Mouse (Mus musculus) stomach, embryonic 15.5 days (tissue): ENCODE measurements around the gene Fam180a. TPM values are rescaled to one million over a fixed set of nuclear protein-coding genes. Genes with fewer than 3 reads are reported as not detected.

Experiments
- ATAC-seq: fragments of 200-750 bp; cut with Nextera tagmentation; 2 replicates; pipeline ENCODE4 v1.8.0; 2017; ENCODE audit warnings: low read depth, moderate number of reproducible peaks, moderate TSS enrichment; ENCODE audit not compliant: insufficient read depth, low FRiP score
- H3K27ac ChIP-seq: fragments of 300-500 bp; sonication (generic); 2 replicates; pipeline ENCODE4 v1.5.1; 2015; ENCODE audit warnings: mild to moderate bottlenecking, inconsistent platforms
- H3K27me3 ChIP-seq: fragments of 300-500 bp; sonication (generic); replicated peaks from 2 replicates; pipeline ENCODE4 v1.6.1; 2015; ENCODE audit warnings: inconsistent platforms
- H3K36me3 ChIP-seq: fragments of 300-500 bp; sonication (generic); 2 replicates; pipeline ENCODE4 v1.6.1; 2015; ENCODE audit warnings: inconsistent platforms
- H3K4me1 ChIP-seq: fragments of 300-500 bp; sonication (generic); 2 replicates; pipeline ENCODE4 v1.6.1; 2015; ENCODE audit warnings: inconsistent platforms
- H3K4me2 ChIP-seq: fragments of 300-500 bp; sonication (generic); 2 replicates; pipeline ENCODE4 v1.6.1; 2015; ENCODE audit warnings: mild to moderate bottlenecking, inconsistent platforms
- H3K4me3 ChIP-seq: fragments of 300-500 bp; sonication (generic); replicated peaks from 2 replicates; pipeline ENCODE4 v1.5.1; 2015; ENCODE audit warnings: inconsistent platforms
- H3K9ac ChIP-seq: fragments of 300-500 bp; sonication (generic); 2 replicates; pipeline ENCODE4 v1.6.1; 2015; ENCODE audit warnings: inconsistent platforms
- H3K9me3 ChIP-seq: fragments of 300-500 bp; sonication (generic); 2 replicates; pipeline ENCODE4 v1.6.1; 2016; ENCODE audit warnings: inconsistent platforms
- WGBS: fragments of 180-500 bp; shearing (Covaris S2); methylation state at CpG from one replicate; pipeline ENCODE4 v1.1.7; 2015; 5-methylcytosine and 5-hydroxymethylcytosine counted together
- polyA plus RNA-seq: library from polyadenylated mRNA; unstranded; fragments of >200 nt; fragmentation: Nextera tagmentation; extraction: Ambion mirVana; gene quantifications from 2 replicates; pipeline ENCODE4 v1.2.1, GENCODE M21; 2015

Gene Fam180a
- polyA plus RNA-seq, 1 experiment from 2014 or later: 2.4 TPM

GRCm38 (mm10) chr6:35308037-35308436, 17.9 kb downstream of the Fam180a start, which contains the start of gene Slc13a4:
Slc13a4 (minus strand) TSS chr6:35308131.
- H3K4me1 ChIP-seq: no peaks in the 10 kb centered on the region
- no peak for ATAC-seq
- H3K9ac ChIP-seq: no peak within 1 kb of the TSS
- WGBS: 43% methylated on average over 7 of the region's 7 CpGs
- H3K36me3 ChIP-seq: no peaks in the 10 kb centered on the region
- no peaks in the 10 kb centered on the region for H3K27me3 ChIP-seq
- no peak within 1 kb of the TSS for H3K4me2 ChIP-seq
- no peaks in the 10 kb centered on the region for H3K9me3 ChIP-seq
- no peak within 1 kb of the TSS for H3K4me3 ChIP-seq
- no peak within 1 kb of the TSS for H3K27ac ChIP-seq

DNA sequence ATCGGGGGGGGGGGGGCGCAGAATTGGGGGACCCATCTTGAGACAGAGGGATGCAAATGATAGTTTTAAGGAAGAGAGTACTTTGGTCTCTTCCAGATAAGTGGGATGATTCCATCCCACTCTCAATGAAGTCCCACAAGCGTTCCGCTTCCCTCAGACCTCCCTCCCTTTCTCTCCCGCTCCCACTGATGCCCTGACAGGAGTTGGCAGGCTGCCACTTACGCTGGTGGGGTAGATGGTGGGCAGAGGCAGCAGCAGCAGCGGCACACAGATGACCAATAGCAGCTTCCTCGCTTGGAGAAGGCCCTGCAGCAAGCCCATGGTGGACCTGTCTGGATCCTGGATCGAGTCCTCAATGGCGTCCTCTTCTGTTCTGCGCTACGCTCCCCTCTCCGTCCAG, 18.8 kb downstream of the Fam180a start:
- Histone ChIP-seq H3K4me3 (no peak overlapping the region), H3K36me3 (no peaks in the 10 kb centered on the region), H3K27ac (no peak overlapping the region), H3K4me1 (no peaks in the 10 kb centered on the region), H3K27me3 (no peaks in the 10 kb centered on the region), H3K9me3 (no peaks in the 10 kb centered on the region), H3K4me2 (no peak overlapping the region), H3K9ac (no peak overlapping the region)
- WGBS: 76% methylated on average over 13 of the region's 13 CpGs
- no peak for ATAC-seq

GRCm38 (mm10) chr6:35303355-35303900, 22.5 kb downstream of the Fam180a start:
- Histone ChIP-seq H3K27me3 (no peaks in the 10 kb centered on the region), H3K4me3 (no peak overlapping the region), H3K9me3 (no peaks in the 10 kb centered on the region), H3K9ac (no peak overlapping the region), H3K27ac (no peak overlapping the region), H3K4me1 (no peaks in the 10 kb centered on the region), H3K36me3 (no peaks in the 10 kb centered on the region), H3K4me2 (no peak overlapping the region)
- 55% methylated on average over 11 of the region's 11 CpGs for WGBS
- ATAC-seq: peak; percentile 69; the same call in 1 of the 2 replicates

GRCm38 (mm10) chr6:35302581-35302980, 23.4 kb downstream of the Fam180a start:
- no peaks in the 10 kb centered on the region for H3K27me3 ChIP-seq
- 91% methylated on average over 7 of the region's 7 CpGs for WGBS

GRCm38 (mm10) chr6:35298323-35298722, 27.6 kb downstream of the Fam180a start:
- Histone ChIP-seq H3K4me2 (no peak overlapping the region), H3K9ac (no peak overlapping the region), H3K4me3 (no peak overlapping the region), H3K27ac (no peak overlapping the region), H3K4me1 (peaks cover 4% of the 10 kb centered on the region; the same call in 1 of the 2 replicates), H3K27me3 (no peaks in the 10 kb centered on the region), H3K9me3 (no peaks in the 10 kb centered on the region), H3K36me3 (no peaks in the 10 kb centered on the region)
- no peak for ATAC-seq
- WGBS: 71% methylated on average over 6 of the region's 6 CpGs

More at GRCm38 (mm10) chr6:35302581-35302980, 23.4 kb downstream of the Fam180a start:
- H3K9ac ChIP-seq: no peak overlapping the region
- H3K27ac ChIP-seq: no peak overlapping the region
- no peaks in the 10 kb centered on the region for H3K9me3 ChIP-seq
- no peaks in the 10 kb centered on the region for H3K36me3 ChIP-seq
- no peaks in the 10 kb centered on the region for H3K4me1 ChIP-seq
- no peak overlapping the region for H3K4me3 ChIP-seq
- no peak for ATAC-seq
- H3K4me2 ChIP-seq: no peak overlapping the region

GRCm38 (mm10) chr6:35297516-35298227, 28.3 kb downstream of the Fam180a start:
- Histone ChIP-seq H3K4me3 (no peak overlapping the region), H3K27me3 (no peaks in the 10 kb centered on the region), H3K9ac (no peak overlapping the region), H3K27ac (no peak overlapping the region), H3K36me3 (no peaks in the 10 kb centered on the region), H3K4me1 (peaks cover 4% of the 10 kb centered on the region; the same call in 1 of the 2 replicates), H3K4me2 (no peak overlapping the region), H3K9me3 (no peaks in the 10 kb centered on the region)
- 90% methylated on average over 7 of the region's 7 CpGs for WGBS
- no peak for ATAC-seq

- Histone ChIP-seq H3K4me2 (no peak overlapping the region), H3K27ac (no peak overlapping the region), H3K4me1 (peaks cover 4% of the 10 kb centered on the region; the same call in 1 of the 2 replicates), H3K27me3 (no peaks in the 10 kb centered on the region), H3K4me3 (no peak overlapping the region), H3K36me3 (no peaks in the 10 kb centered on the region), H3K9me3 (no peaks in the 10 kb centered on the region), H3K9ac (no peak overlapping the region)
- ATAC-seq: no peak
- 41% methylated on average over 2 of the region's 2 CpGs for WGBS
Measured at GRCm38 (mm10) chr6:35297001-35297400, 28.9 kb downstream of the Fam180a start.

DNA sequence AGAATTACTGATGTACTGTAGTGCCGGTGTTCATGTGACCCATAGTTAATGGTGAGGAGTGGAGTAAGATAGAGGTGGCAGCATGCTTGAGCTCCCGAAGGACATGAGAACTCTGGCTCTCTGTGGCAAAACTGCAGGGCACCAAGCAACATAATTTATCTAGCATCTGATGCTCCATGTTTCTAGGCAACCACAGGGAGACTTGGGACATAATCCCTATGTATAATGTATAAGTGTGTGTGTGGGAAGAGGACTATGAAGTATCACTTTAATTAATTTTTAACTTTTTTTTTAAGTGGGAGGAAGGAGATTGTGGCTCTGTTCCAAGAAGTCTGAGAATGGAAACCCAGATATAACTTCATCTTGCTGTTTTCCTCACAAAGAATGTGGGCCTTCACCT, 31.0 kb downstream of the Fam180a start:
- Histone ChIP-seq H3K9me3 (no peaks in the 10 kb centered on the region), H3K36me3 (no peaks in the 10 kb centered on the region), H3K4me2 (no peak overlapping the region), H3K4me3 (no peak overlapping the region), H3K27ac (no peak overlapping the region), H3K9ac (no peak overlapping the region), H3K27me3 (no peaks in the 10 kb centered on the region), H3K4me1 (peaks cover 4% of the 10 kb centered on the region; the same call in 1 of the 2 replicates)
- 79% methylated on average over 2 of the region's 2 CpGs for WGBS
- ATAC-seq: no peak

DNA sequence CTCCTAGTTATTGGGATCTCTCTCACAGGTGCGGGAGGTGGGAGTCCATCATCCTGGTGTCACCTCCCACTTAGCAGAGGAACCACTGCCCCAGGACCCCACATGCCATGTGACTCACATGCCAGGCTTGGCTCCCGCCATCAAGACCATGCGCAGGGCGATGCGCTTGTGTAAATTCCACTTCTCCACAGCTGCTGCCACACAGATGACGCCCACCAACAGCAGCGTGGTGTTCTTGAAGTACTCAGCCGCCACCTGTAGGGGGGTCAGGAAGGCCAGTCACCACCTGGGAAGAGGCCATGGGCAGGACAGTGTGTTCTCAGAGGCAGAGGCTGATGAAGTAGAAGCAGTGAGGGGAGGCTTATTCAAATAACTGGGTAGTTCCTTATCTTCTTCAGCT, 36.3 kb downstream of the Fam180a start:
- no peak overlapping the region for H3K4me2 ChIP-seq
- H3K4me1 ChIP-seq: peaks cover 8% of the 10 kb centered on the region; the same call in 1 of the 2 replicates
- no peaks in the 10 kb centered on the region for H3K9me3 ChIP-seq
- no peak overlapping the region for H3K4me3 ChIP-seq
- no peak overlapping the region for H3K27ac ChIP-seq
- WGBS: 85% methylated on average over 8 of the region's 8 CpGs
- H3K9ac ChIP-seq: no peak overlapping the region
- ATAC-seq: no peak
- no peaks in the 10 kb centered on the region for H3K27me3 ChIP-seq
- no peaks in the 10 kb centered on the region for H3K36me3 ChIP-seq

DNA sequence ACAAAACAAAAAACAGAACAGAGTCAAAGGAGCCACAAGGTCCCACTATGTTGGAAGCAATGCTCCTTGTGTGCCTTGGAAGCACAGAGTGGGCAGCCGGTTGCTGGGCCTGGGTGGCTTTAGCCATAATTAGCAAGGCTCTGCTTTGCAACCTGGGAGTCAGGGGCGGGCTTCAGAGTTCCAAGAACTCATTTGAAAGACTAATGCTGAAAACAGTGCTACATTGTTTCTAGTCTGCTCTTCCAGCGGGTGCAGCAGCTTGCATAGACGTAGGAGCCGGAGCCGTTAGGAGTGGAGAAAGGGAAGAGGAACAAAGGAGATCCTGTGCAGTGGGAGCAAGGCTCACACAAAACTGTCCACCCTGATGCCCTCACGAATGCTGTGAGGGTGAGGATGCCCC, 37.0 kb downstream of the Fam180a start:
- no peak for ATAC-seq
- no peaks in the 10 kb centered on the region for H3K9me3 ChIP-seq
- no peaks in the 10 kb centered on the region for H3K27me3 ChIP-seq
- H3K4me2 ChIP-seq: no peak overlapping the region
- WGBS: 62% methylated on average over 7 of the region's 7 CpGs
- no peak overlapping the region for H3K27ac ChIP-seq
- H3K4me1 ChIP-seq: peaks cover 8% of the 10 kb centered on the region; the same call in 1 of the 2 replicates
- no peaks in the 10 kb centered on the region for H3K36me3 ChIP-seq
- no peak overlapping the region for H3K9ac ChIP-seq
- no peak overlapping the region for H3K4me3 ChIP-seq

- H3K4me1 ChIP-seq: peaks cover 8% of the 10 kb centered on the region; the same call in 1 of the 2 replicates
- H3K4me2 ChIP-seq: peak overlapping the region; percentile 8; the same call in 1 of the 2 replicates
- H3K4me3 ChIP-seq: no peak overlapping the region
- no peak overlapping the region for H3K9ac ChIP-seq
- no peaks in the 10 kb centered on the region for H3K36me3 ChIP-seq
- H3K9me3 ChIP-seq: no peaks in the 10 kb centered on the region
- peak overlapping the region; percentile 40; the same call in 1 of the 2 replicates for H3K27ac ChIP-seq
- H3K27me3 ChIP-seq: no peaks in the 10 kb centered on the region
- peak; percentile 50; the same call in 1 of the 2 replicates for ATAC-seq
- 52% methylated on average over 11 of the region's 11 CpGs for WGBS
Measured at GRCm38 (mm10) chr6:35288114-35288761, 37.7 kb downstream of the Fam180a start.

DNA sequence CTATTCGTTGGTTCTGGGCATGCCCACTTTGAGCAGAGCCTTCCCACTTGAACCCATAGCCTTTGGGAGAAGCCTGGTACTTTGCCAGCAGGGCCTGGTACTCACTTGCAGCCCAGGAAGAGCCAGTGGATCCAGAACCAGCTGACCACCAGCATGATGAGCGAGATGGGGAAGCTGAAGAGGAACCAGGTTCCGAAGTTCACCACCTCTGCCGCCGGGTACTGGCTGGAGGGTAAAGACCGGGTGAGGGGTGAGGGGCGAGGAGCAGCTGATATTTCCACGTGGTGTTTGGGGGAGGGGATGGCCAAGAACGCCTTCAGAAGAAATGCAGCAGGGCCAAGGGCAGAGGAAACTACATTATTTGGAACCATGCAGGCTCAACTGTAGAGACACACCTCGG, 46.6 kb downstream of the Fam180a start:
- Histone ChIP-seq H3K36me3 (no peaks in the 10 kb centered on the region), H3K27me3 (no peaks in the 10 kb centered on the region), H3K27ac (no peak overlapping the region), H3K4me1 (no peaks in the 10 kb centered on the region), H3K4me2 (no peak overlapping the region), H3K4me3 (no peak overlapping the region), H3K9ac (no peak overlapping the region), H3K9me3 (no peaks in the 10 kb centered on the region)
- no peak for ATAC-seq
- 82% methylated on average over 10 of the region's 10 CpGs for WGBS
